Mouse (Mus musculus) olfactory bulb, adult 2 months (tissue): ENCODE data around the gene Scd2.

Experiments used
- CTCF ChIP-seq: fragments of 200-500 bp; IDR thresholded peaks from 2 replicates; pipeline ENCODE4 v1.5.1; 2012; ENCODE audit warnings: low read depth, mild to moderate bottlenecking, low read length, moderate library complexity; ENCODE audit not compliant: insufficient read depth
- POLR2A ChIP-seq: fragments of 200-500 bp; IDR thresholded peaks from 2 replicates; pipeline ENCODE4 v1.6.1; 2012; ENCODE audit warnings: mild to moderate bottlenecking, low read depth, low read length, moderate library complexity; ENCODE audit not compliant: insufficient read depth

GRCm38 (mm10) chr19:44320316-44320715 is 26.8 kb downstream of the Scd2 start:
- TF ChIP-seq CTCF = no peak
- TF ChIP-seq POLR2A = no peak
